Mouse (Mus musculus) spleen, adult 2 months (tissue): ENCODE results near the gene Gm49450. TPM values are rescaled to one million over a fixed set of nuclear protein-coding genes. Genes with fewer than 3 reads are reported as not detected.
"Not testable (repeated sequence)": the region's sequence is repeated elsewhere in the genome, so short reads cannot be mapped to it uniquely, and the experiment has no call there.

Experiments used
- DNase-seq, 2 experiments: peaks; one replicate each; pipeline versions ENCODE4 v3.0.0 to v3.0.0-alpha.2; 2012 to 2021; ENCODE audit warnings: low spot score in 2 of 2, low read depth in 1 of 2
- H3K27ac ChIP-seq: fragments of 200-500 bp; 2 replicates; pipeline ENCODE4 v1.5.1; 2012; ENCODE audit warnings: low read length, inconsistent platforms; ENCODE audit not compliant: insufficient read depth
- H3K27me3 ChIP-seq: fragments of 200-500 bp; 2 replicates; pipeline ENCODE4 v1.6.1; 2012; ENCODE audit warnings: mild to moderate bottlenecking, moderate library complexity, low read length, inconsistent platforms; ENCODE audit not compliant: control insufficient read depth, insufficient read depth
- H3K36me3 ChIP-seq: fragments of 200-500 bp; 2 replicates; pipeline ENCODE4 v1.6.1; 2012; ENCODE audit warnings: mild to moderate bottlenecking, low read length, inconsistent platforms; ENCODE audit not compliant: control insufficient read depth, insufficient read depth
- H3K4me1 ChIP-seq: fragments of 200-500 bp; 2 replicates; pipeline ENCODE4 v1.6.1; 2011; ENCODE audit warnings: inconsistent platforms; ENCODE audit not compliant: control insufficient read depth, insufficient read depth, insufficient read length
- H3K4me3 ChIP-seq: fragments of 200-500 bp; 2 replicates; pipeline ENCODE4 v1.5.1; 2011; ENCODE audit warnings: mild to moderate bottlenecking, inconsistent platforms; ENCODE audit not compliant: insufficient read depth, insufficient read length; ENCODE audit errors: extremely low read depth
- CTCF ChIP-seq: fragments of 200-500 bp; IDR thresholded peaks from 2 replicates; pipeline ENCODE4 v1.5.1; 2011; ENCODE audit warnings: mild to moderate bottlenecking, inconsistent platforms; ENCODE audit not compliant: insufficient read depth, insufficient read length, insufficient replicate concordance; ENCODE audit errors: extremely low read depth
- POLR2A ChIP-seq: fragments of 200-500 bp; IDR thresholded peaks from 2 replicates; pipeline ENCODE4 v1.6.1; 2011; ENCODE audit warnings: low read depth, low read length, inconsistent platforms
- WGBS: fragments of 180-500 bp; shearing (Covaris S2); methylation state at CpG from one replicate; pipeline ENCODE4 v1.1.7; 2018; 5-methylcytosine and 5-hydroxymethylcytosine counted together
- polyA plus RNA-seq: library from polyadenylated mRNA; depleted of rRNA; stranded (reverse); fragments of >200 nt; gene quantifications from 2 replicates; pipeline ENCODE4 v1.2.3, GENCODE M21; 2012

The Gm49450 gene
- polyA plus RNA-seq, 1 experiment, result 16.3 TPM

GRCm38 (mm10) chr15:98977759-98978408 is 24.5 kb upstream of the Gm49450 start:
- Histone ChIP-seq H3K4me3 (no peak overlapping the region), H3K36me3 (no peaks in the 10 kb centered on the region), H3K27me3 (no peaks in the 10 kb centered on the region), H3K27ac (peak overlapping the region; percentile 25; the same call in 1 of the 2 replicates), H3K4me1 (0 out of 2 replicates have a peak, but pooled peaks cover 3% of the 10 kb centered on the region)
- no peak for TF ChIP-seq CTCF
- TF ChIP-seq POLR2A, result no peak
- no peak for DNase-seq
- WGBS, result 87% methylated on average over 14 of the region's 14 CpGs

GRCm38 (mm10) chr15:98976763-98977758 is 23.7 kb upstream of the Gm49450 start:
- H3K27me3 ChIP-seq, result no peaks in the 10 kb centered on the region
- 84% methylated on average over 21 of the region's 21 CpGs for WGBS
- H3K36me3 ChIP-seq, result no peaks in the 10 kb centered on the region
- DNase-seq, result no peak
- 0 out of 2 replicates have a peak, but pooled peaks cover 3% of the 10 kb centered on the region for H3K4me1 ChIP-seq
- no peak for TF ChIP-seq POLR2A
- TF ChIP-seq CTCF, result no peak
- H3K27ac ChIP-seq, result no peak overlapping the region; the same call in 1 of the 2 replicates
- no peak overlapping the region for H3K4me3 ChIP-seq

GRCm38 (mm10) chr15:98973015-98973614 is 19.8 kb upstream of the Gm49450 start:
- no peaks in the 10 kb centered on the region for H3K36me3 ChIP-seq
- 71% methylated on average over 9 of the region's 9 CpGs for WGBS
- no peak for TF ChIP-seq POLR2A
- no peak for TF ChIP-seq CTCF
- no peak overlapping the region for H3K4me3 ChIP-seq
- no peak for DNase-seq
- H3K4me1 ChIP-seq, result 0 out of 2 replicates have a peak, but pooled peaks cover 3% of the 10 kb centered on the region
- H3K27ac ChIP-seq, result no peak overlapping the region
- H3K27me3 ChIP-seq, result no peaks in the 10 kb centered on the region

- 86% methylated on average over 15 of the region's 15 CpGs for WGBS
- not testable (repeated sequence) for DNase-seq, H3K36me3 ChIP-seq, H3K4me1 ChIP-seq, H3K27me3 ChIP-seq, H3K27ac ChIP-seq, H3K4me3 ChIP-seq
Measured at GRCm38 (mm10) chr15:98971576-98972320, 18.4 kb upstream of the Gm49450 start.

GRCm38 (mm10) chr15:98971111-98971510 is 17.8 kb upstream of the Gm49450 start:
- Histone ChIP-seq H3K4me3 (no peak overlapping the region), H3K36me3 (no peaks in the 10 kb centered on the region), H3K27ac (no peak overlapping the region), H3K27me3 (no peaks in the 10 kb centered on the region), H3K4me1 (0 out of 2 replicates have a peak, but pooled peaks cover 3% of the 10 kb centered on the region)
- TF ChIP-seq POLR2A (no peak), CTCF (no peak)
- WGBS, result 72% methylated on average over 4 of the region's 4 CpGs
- no peak for DNase-seq

- TF ChIP-seq CTCF (no peak), POLR2A (no peak)
- Histone ChIP-seq H3K27me3 (no peaks in the 10 kb centered on the region), H3K36me3 (no peaks in the 10 kb centered on the region), H3K4me1 (0 out of 2 replicates have a peak, but pooled peaks cover 3% of the 10 kb centered on the region), H3K4me3 (no peak overlapping the region), H3K27ac (no peak overlapping the region)
- DNase-seq, result no peak
- WGBS, result 43% methylated on average over 16 of the region's 16 CpGs
Measured at GRCm38 (mm10) chr15:98969372-98970101, 16.2 kb upstream of the Gm49450 start.
